Mouse (Mus musculus): ENCODE results near the gene Ror1. TPM values are rescaled to one million over a fixed set of nuclear protein-coding genes. Genes with fewer than 3 reads are reported as not detected.

The Ror1 gene
- polyA plus RNA-seq, 1 experiment from 2014 or later = 14.0 TPM

GRCm38 (mm10) chr4:100375286-100375685 lies 279.7 kb downstream of the Ror1 start:
- H3K27me3 ChIP-seq (ENCODE audit: low read depth, poor library complexity, severe bottlenecking) = no peaks in the 10 kb centered on the region
- no peak overlapping the region for H3K27ac ChIP-seq
- 91% methylated on average over 5 of the region's 5 CpGs for WGBS
- H3K4me3 ChIP-seq = no peak overlapping the region
- no peak for DNase-seq (ENCODE audit: low spot score)
- no peaks in the 10 kb centered on the region for H3K4me1 ChIP-seq
- no peaks in the 10 kb centered on the region for H3K36me3 ChIP-seq
- no peaks in the 10 kb centered on the region for H3K9me3 ChIP-seq (replicated peaks)

- H3K4me1 ChIP-seq = no peaks in the 10 kb centered on the region
- 38% methylated on average over 6 of the region's 6 CpGs for WGBS
- no peak for DNase-seq (ENCODE audit: low spot score)
These were observed 280.6 kb downstream of the Ror1 start for GRCm38 (mm10) chr4:100376163-100376562.

GRCm38 (mm10) chr4:100377231-100377630 lies 281.6 kb downstream of the Ror1 start:
- H3K27ac ChIP-seq = no peak overlapping the region
- DNase-seq (ENCODE audit: low spot score) = no peak
- no peaks in the 10 kb centered on the region for H3K36me3 ChIP-seq
- no peaks in the 10 kb centered on the region for H3K4me1 ChIP-seq
- 80% methylated on average over 3 of the region's 3 CpGs for WGBS
- H3K4me3 ChIP-seq = no peak overlapping the region
- H3K9me3 ChIP-seq (replicated peaks) = no peaks in the 10 kb centered on the region
- no peaks in the 10 kb centered on the region for H3K27me3 ChIP-seq (ENCODE audit: low read depth, poor library complexity, severe bottlenecking)

More at GRCm38 (mm10) chr4:100376163-100376562, 280.6 kb downstream of the Ror1 start:
- Histone ChIP-seq H3K27me3 (ENCODE audit: low read depth, poor library complexity, severe bottlenecking) (no peaks in the 10 kb centered on the region), H3K4me3 (no peak overlapping the region), H3K36me3 (no peaks in the 10 kb centered on the region), H3K9me3 (replicated peaks) (no peaks in the 10 kb centered on the region), H3K27ac (no peak overlapping the region)

- Histone ChIP-seq H3K27ac (no peak overlapping the region), H3K4me3 (no peak overlapping the region), H3K27me3 (ENCODE audit: low read depth, poor library complexity, severe bottlenecking) (no peaks in the 10 kb centered on the region), H3K36me3 (no peaks in the 10 kb centered on the region), H3K9me3 (replicated peaks) (no peaks in the 10 kb centered on the region), H3K4me1 (no peaks in the 10 kb centered on the region)
- DNase-seq (ENCODE audit: low spot score) = no peak
- 89% methylated on average over 4 of the region's 4 CpGs for WGBS
These were observed 282.4 kb downstream of the Ror1 start for GRCm38 (mm10) chr4:100377996-100378395.

GRCm38 (mm10) chr4:100381760-100382159 lies 286.2 kb downstream of the Ror1 start:
- no peaks in the 10 kb centered on the region for H3K27me3 ChIP-seq (ENCODE audit: low read depth, poor library complexity, severe bottlenecking)
- 75% methylated on average over 4 of the region's 4 CpGs for WGBS
- no peaks in the 10 kb centered on the region for H3K4me1 ChIP-seq
- DNase-seq (ENCODE audit: low spot score) = no peak
- no peak overlapping the region for H3K27ac ChIP-seq
- no peaks in the 10 kb centered on the region for H3K9me3 ChIP-seq (replicated peaks)
- H3K4me3 ChIP-seq = no peak overlapping the region
- no peaks in the 10 kb centered on the region for H3K36me3 ChIP-seq

GRCm38 (mm10) chr4:100386272-100386988 lies 290.8 kb downstream of the Ror1 start:
- no peak overlapping the region for H3K4me3 ChIP-seq
- no peaks in the 10 kb centered on the region for H3K4me1 ChIP-seq
- H3K9me3 ChIP-seq (replicated peaks) = no peaks in the 10 kb centered on the region
- 80% methylated on average over 5 of the region's 5 CpGs for WGBS
- H3K27ac ChIP-seq = no peak overlapping the region
- no peaks in the 10 kb centered on the region for H3K36me3 ChIP-seq
- no peak for DNase-seq (ENCODE audit: low spot score)
- no peaks in the 10 kb centered on the region for H3K27me3 ChIP-seq (ENCODE audit: low read depth, poor library complexity, severe bottlenecking)

GRCm38 (mm10) chr4:100390436-100390835 lies 294.8 kb downstream of the Ror1 start:
- Histone ChIP-seq H3K9me3 (replicated peaks) (no peaks in the 10 kb centered on the region), H3K27ac (no peak overlapping the region), H3K4me3 (no peak overlapping the region), H3K27me3 (ENCODE audit: low read depth, poor library complexity, severe bottlenecking) (no peaks in the 10 kb centered on the region), H3K36me3 (no peaks in the 10 kb centered on the region), H3K4me1 (peaks cover 16% of the 10 kb centered on the region)
- 84% methylated on average over 6 of the region's 6 CpGs for WGBS
- no peak for DNase-seq (ENCODE audit: low spot score)

- H3K36me3 ChIP-seq = no peaks in the 10 kb centered on the region
- WGBS = 71% methylated on average over 6 of the region's 6 CpGs
- no peak for DNase-seq (ENCODE audit: low spot score)
- H3K9me3 ChIP-seq (replicated peaks) = no peaks in the 10 kb centered on the region
- peaks cover 16% of the 10 kb centered on the region for H3K4me1 ChIP-seq
- H3K4me3 ChIP-seq = no peak overlapping the region
- H3K27me3 ChIP-seq (ENCODE audit: low read depth, poor library complexity, severe bottlenecking) = no peaks in the 10 kb centered on the region
- no peak overlapping the region for H3K27ac ChIP-seq
These were observed 295.4 kb downstream of the Ror1 start for GRCm38 (mm10) chr4:100391021-100391420.

- no peak overlapping the region for H3K4me3 ChIP-seq
- H3K36me3 ChIP-seq = no peaks in the 10 kb centered on the region
- H3K27me3 ChIP-seq (ENCODE audit: low read depth, poor library complexity, severe bottlenecking) = no peaks in the 10 kb centered on the region
- H3K9me3 ChIP-seq (replicated peaks) = no peaks in the 10 kb centered on the region
- no peak for DNase-seq (ENCODE audit: low spot score)
- WGBS = 81% methylated on average over 12 of the region's 12 CpGs
- peak overlapping the region; percentile 68; the same call in 1 of the 2 replicates for H3K27ac ChIP-seq
- H3K4me1 ChIP-seq = peaks cover 16% of the 10 kb centered on the region
These were observed 297.9 kb downstream of the Ror1 start for GRCm38 (mm10) chr4:100393374-100394061.

- Histone ChIP-seq H3K36me3 (no peaks in the 10 kb centered on the region), H3K9me3 (replicated peaks) (no peaks in the 10 kb centered on the region), H3K4me1 (peaks cover 16% of the 10 kb centered on the region), H3K27ac (no peak overlapping the region), H3K4me3 (no peak overlapping the region), H3K27me3 (ENCODE audit: low read depth, poor library complexity, severe bottlenecking) (no peaks in the 10 kb centered on the region)
- WGBS = 95% methylated on average over 4 of the region's 4 CpGs
- DNase-seq (ENCODE audit: low spot score) = no peak
These were observed 299.8 kb downstream of the Ror1 start for GRCm38 (mm10) chr4:100395407-100395806.

GRCm38 (mm10) chr4:100398079-100398478 lies 302.5 kb downstream of the Ror1 start:
- H3K27ac ChIP-seq = no peak overlapping the region
- 76% methylated on average over 3 of the region's 3 CpGs for WGBS
- H3K27me3 ChIP-seq (ENCODE audit: low read depth, poor library complexity, severe bottlenecking) = no peaks in the 10 kb centered on the region
- no peaks in the 10 kb centered on the region for H3K9me3 ChIP-seq (replicated peaks)
- no peak for DNase-seq (ENCODE audit: low spot score)
- no peaks in the 10 kb centered on the region for H3K36me3 ChIP-seq
- no peak overlapping the region for H3K4me3 ChIP-seq
- peaks cover 19% of the 10 kb centered on the region for H3K4me1 ChIP-seq

GRCm38 (mm10) chr4:100401078-100401477 lies 305.5 kb downstream of the Ror1 start:
- Histone ChIP-seq H3K4me3 (no peak overlapping the region), H3K9me3 (replicated peaks) (no peaks in the 10 kb centered on the region), H3K27me3 (ENCODE audit: low read depth, poor library complexity, severe bottlenecking) (no peaks in the 10 kb centered on the region), H3K4me1 (peaks cover 3% of the 10 kb centered on the region; the same call in 1 of the 2 replicates), H3K36me3 (no peaks in the 10 kb centered on the region), H3K27ac (no peak overlapping the region)
- WGBS = 73% methylated on average over 3 of the region's 3 CpGs
- DNase-seq (ENCODE audit: low spot score) = no peak

Measured in limb, embryonic 10.5 days (tissue).